Mouse (Mus musculus) limb, embryonic 14.5 days (tissue): ENCODE results near the gene Ppp1r9b. TPM values are rescaled to one million over a fixed set of nuclear protein-coding genes. Genes with fewer than 3 reads are reported as not detected.
"Not testable (repeated sequence)": the region's sequence is repeated elsewhere in the genome, so short reads cannot be mapped to it uniquely, and the experiment has no call there.

Experiments used
- ATAC-seq: fragments of 200-750 bp; cut with Nextera tagmentation; 2 replicates; pipeline ENCODE4 v1.8.0; 2017; ENCODE audit warnings: low read depth, moderate number of reproducible peaks, moderate TSS enrichment; ENCODE audit not compliant: low FRiP score
- DNase-seq: peaks from one replicate; pipeline ENCODE4 v3.0.0-alpha.2; 2015; ENCODE audit warnings: low spot score
- H3K27ac ChIP-seq: fragments of 300-500 bp; sonication (generic); replicated peaks from 2 replicates; pipeline ENCODE4 v1.5.1; 2014; ENCODE audit warnings: low read depth, mild to moderate bottlenecking, low read length, moderate library complexity, mixed read lengths
- H3K27me3 ChIP-seq: fragments of 300-500 bp; sonication (generic); 2 replicates; pipeline ENCODE4 v1.6.1; 2014; ENCODE audit warnings: low read length, mixed read lengths; ENCODE audit not compliant: control insufficient read depth, insufficient read depth
- H3K36me3 ChIP-seq: fragments of 300-500 bp; sonication (generic); 2 replicates; pipeline ENCODE4 v1.6.1; 2014; ENCODE audit warnings: mild to moderate bottlenecking, low read length, moderate library complexity, mixed read lengths; ENCODE audit not compliant: control insufficient read depth, insufficient read depth
- H3K4me1 ChIP-seq: fragments of 300-500 bp; sonication (generic); 2 replicates; pipeline ENCODE4 v1.6.1; 2014; ENCODE audit warnings: antibody characterized with exemption, low read length, mixed read lengths; ENCODE audit not compliant: control insufficient read depth, insufficient read depth
- H3K4me2 ChIP-seq: fragments of 300-500 bp; sonication (generic); replicated peaks from 2 replicates; pipeline ENCODE4 v1.6.1; 2014; ENCODE audit warnings: low read depth, mild to moderate bottlenecking, low read length, moderate library complexity; ENCODE audit not compliant: severe bottlenecking
- H3K4me3 ChIP-seq: fragments of 300-500 bp; sonication (generic); replicated peaks from 2 replicates; pipeline ENCODE4 v1.5.1; 2014; ENCODE audit warnings: low read length
- H3K9ac ChIP-seq: fragments of 300-500 bp; sonication (generic); 2 replicates; pipeline ENCODE4 v1.6.1; 2014; ENCODE audit warnings: mild to moderate bottlenecking, low read depth, low read length, moderate library complexity; ENCODE audit not compliant: severe bottlenecking
- H3K9me3 ChIP-seq: fragments of 300-500 bp; sonication (generic); 2 replicates; pipeline ENCODE4 v1.6.1; 2016; ENCODE audit warnings: low read length; ENCODE audit not compliant: control insufficient read depth
- POLR2A ChIP-seq: fragments of 200-500 bp; IDR thresholded peaks from 2 replicates; pipeline ENCODE4 v1.8.0; 2012; ENCODE audit warnings: inconsistent platforms, mild to moderate bottlenecking, moderate library complexity, borderline replicate concordance; ENCODE audit not compliant: insufficient read depth, insufficient read length; ENCODE audit errors: extremely low read depth
- WGBS: fragments of 180-500 bp; shearing (Covaris S2); extraction: QIAGEN DNeasy Blood & Tissue Kit; methylation state at CpG from one replicate; pipeline ENCODE4 v1.1.7; 2014; 5-methylcytosine and 5-hydroxymethylcytosine counted together
- polyA plus RNA-seq, 2 experiments: library from polyadenylated mRNA; depleted of rRNA in 1 of 2; stranded (reverse) in 1 of 2; unstranded in 1 of 2; fragments of >200 nt; fragmentation: Nextera tagmentation in 1 of 2; extraction: Ambion mirVana in 1 of 2; gene quantifications; 2 replicates each; pipeline versions ENCODE4 v1.2.1 to v1.2.3; 2012 to 2014

Gene Ppp1r9b
- polyA plus RNA-seq, 2 experiments, result 17.3 to 32.8 TPM

DNA sequence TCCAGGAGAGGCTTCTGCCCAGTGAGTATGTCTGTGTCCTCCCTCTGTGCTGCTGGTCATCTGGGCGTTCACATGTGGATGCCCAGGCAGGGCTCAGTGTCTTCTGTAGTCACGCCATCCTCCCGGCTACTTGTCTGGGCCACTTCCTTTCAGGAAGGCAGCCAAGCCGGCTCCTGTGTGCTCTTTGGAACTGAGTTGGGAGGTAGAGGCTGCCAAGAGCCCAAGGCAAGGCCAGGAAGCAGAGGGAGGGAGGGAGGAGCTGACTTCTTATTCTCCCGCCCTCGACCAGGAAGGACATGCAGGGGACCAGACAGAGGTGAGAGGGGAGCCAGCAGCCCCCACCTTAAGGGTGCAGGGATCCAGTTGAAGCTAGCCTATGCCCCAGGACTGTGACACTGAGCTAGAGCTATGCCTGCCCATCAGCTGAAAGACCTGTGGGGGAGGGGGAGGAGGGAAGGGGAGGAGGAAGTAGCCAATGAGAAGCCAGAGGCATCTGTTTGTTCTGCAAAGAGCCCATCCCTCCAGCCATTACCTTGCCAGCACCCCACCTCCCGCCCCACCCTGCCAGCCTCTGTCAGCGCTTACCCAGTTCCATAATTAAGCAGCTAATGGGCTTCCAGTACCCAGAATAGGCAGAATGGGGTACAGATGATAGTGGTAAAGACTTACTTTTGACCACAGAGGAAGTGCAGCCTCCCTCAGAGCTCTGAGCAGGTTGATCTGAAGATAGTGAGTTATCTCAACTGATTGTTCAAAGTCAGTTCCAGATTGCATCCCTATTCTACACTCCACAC is 32.6 kb upstream of the Ppp1r9b start:
- Histone ChIP-seq H3K9ac (no peak overlapping the region), H3K4me1 (peaks cover 15% of the 10 kb centered on the region), H3K27ac (0 out of 2 replicates have a peak overlapping the region, but pooled peaks have one; percentile 13), H3K36me3 (peaks cover under 1% of the 10 kb centered on the region; the same call in 1 of the 2 replicates), H3K27me3 (no peaks in the 10 kb centered on the region), H3K4me2 (0 out of 2 replicates have a peak overlapping the region, but pooled peaks have one; percentile 5), H3K9me3 (no peaks in the 10 kb centered on the region), H3K4me3 (no peak overlapping the region)
- TF ChIP-seq POLR2A, result no peak
- peak; percentile 20 for ATAC-seq
- WGBS, result 17% methylated on average over 8 of the region's 8 CpGs
- peak; percentile 71 for DNase-seq

DNA sequence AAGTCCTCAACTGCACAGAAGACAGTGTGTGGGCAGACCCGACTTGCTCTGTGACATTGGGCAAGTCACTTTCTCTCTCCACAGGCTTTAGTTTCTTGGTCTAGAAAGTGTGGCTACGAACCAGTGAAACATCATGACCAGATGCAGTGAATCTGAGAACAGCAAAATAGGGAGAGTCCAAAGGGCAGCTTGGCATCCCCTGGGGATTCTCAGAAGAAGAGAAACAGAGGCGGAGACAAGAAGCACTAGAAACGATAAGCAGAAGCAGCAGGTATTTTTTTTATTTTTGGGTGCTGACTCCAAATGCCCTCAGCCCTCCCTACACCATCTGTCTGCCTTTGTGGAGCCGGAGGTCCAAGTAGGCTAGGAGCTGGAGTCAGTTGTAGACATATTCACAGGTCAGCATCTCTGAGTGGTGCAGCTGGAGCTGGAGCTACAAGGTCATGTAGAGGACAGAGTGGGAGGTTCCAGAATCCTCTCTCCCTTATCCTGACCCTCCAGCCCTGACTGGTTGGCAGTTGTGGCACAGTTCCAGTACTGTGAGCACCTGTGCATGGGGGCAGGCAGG is 28.2 kb upstream of the Ppp1r9b start:
- Histone ChIP-seq H3K9ac (no peak overlapping the region), H3K9me3 (no peaks in the 10 kb centered on the region)
- WGBS, result 77% methylated on average over 5 of the region's 5 CpGs

DNA sequence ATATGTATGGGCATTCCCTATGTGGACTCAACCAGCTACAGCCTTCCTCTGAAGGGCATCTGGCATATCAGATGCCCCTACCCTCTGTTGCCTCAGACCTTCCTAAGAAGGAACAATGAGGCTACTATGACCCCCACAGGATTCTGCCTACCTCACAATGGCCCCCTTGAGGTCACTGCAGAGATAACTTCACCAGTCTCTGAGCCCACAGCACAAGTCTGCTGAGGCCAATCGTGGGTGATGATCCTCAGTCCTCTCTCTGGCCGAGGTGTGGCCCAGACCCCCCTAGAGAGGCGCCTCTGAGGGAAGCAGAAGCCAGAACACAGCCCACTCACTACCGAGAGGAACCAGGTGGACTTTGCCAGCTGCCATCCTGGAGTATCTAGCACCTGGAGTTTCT is 23.4 kb upstream of the Ppp1r9b start, which contains the start of gene Hils1:
TSS of gene Hils1 (plus strand) at position 175 of the 400 bp plus-strand sequence.
- no peak for DNase-seq
- TF ChIP-seq POLR2A, result no peak
- Histone ChIP-seq H3K9ac (no peak within 1 kb of the TSS), H3K4me2 (no peak within 1 kb of the TSS), H3K27me3 (no peaks in the 10 kb centered on the region), H3K27ac (no peak within 1 kb of the TSS), H3K4me1 (no peaks in the 10 kb centered on the region), H3K4me3 (no peak within 1 kb of the TSS), H3K36me3 (no peaks in the 10 kb centered on the region), H3K9me3 (no peaks in the 10 kb centered on the region)
- 43% methylated on average over 4 of the region's 4 CpGs for WGBS
- no peak for ATAC-seq

More for the DNA sequence above, 28.2 kb upstream of the Ppp1r9b start:
- Histone ChIP-seq H3K4me3 (no peak overlapping the region), H3K27me3 (no peaks in the 10 kb centered on the region), H3K4me1 (peaks cover 7% of the 10 kb centered on the region), H3K27ac (no peak overlapping the region), H3K36me3 (no peaks in the 10 kb centered on the region), H3K4me2 (no peak overlapping the region)
- TF ChIP-seq POLR2A, result no peak
- DNase-seq (no peak), ATAC-seq (no peak)

DNA sequence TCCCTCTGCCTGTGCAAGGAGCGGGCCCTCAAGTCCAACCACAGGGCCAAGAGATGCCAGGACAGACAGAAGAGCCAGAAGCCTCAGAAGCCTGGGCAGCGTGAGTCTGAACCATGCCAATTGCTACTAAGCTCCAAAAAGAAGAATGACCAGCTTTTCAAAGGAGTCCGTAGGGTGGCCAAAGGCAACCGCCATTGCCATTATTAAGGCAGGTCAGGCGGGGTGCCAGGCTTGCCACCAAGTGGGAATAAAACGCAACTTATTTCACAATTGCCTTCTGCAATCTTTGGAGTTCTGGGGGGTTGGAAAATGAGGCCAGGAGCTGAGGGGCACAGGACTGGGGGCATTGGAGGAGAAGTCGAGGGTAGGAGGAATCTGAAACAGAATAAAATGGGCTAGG is 22.6 kb upstream of the Ppp1r9b start:
- Histone ChIP-seq H3K4me3 (no peak overlapping the region), H3K27me3 (no peaks in the 10 kb centered on the region), H3K4me1 (no peaks in the 10 kb centered on the region), H3K36me3 (no peaks in the 10 kb centered on the region), H3K9ac (no peak overlapping the region), H3K4me2 (no peak overlapping the region), H3K27ac (no peak overlapping the region), H3K9me3 (no peaks in the 10 kb centered on the region)
- TF ChIP-seq POLR2A, result no peak
- DNase-seq (no peak), ATAC-seq (no peak)
- 79% methylated on average over 7 of the region's 7 CpGs for WGBS

DNA sequence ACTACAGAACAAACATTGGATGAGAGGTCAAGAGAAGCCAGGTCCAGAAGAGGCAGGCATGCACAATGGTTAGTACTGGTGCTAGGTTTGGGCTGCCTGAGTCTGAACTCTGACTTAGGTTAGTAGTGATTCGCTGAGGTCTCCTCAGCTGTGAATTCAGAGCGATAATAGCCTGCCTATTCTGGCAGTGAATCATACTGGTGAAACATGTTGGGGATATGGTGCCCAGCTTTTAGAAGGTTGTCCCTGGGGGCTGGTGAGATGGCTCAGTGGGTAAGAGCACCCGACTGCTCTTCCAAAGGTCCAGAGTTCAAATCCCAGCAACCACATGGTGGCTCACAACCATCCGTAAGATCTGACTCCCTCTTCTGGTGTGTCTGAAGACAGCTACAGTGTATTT is 21.1 kb upstream of the Ppp1r9b start:
- H3K4me1 ChIP-seq, ATAC-seq, DNase-seq, H3K4me2 ChIP-seq, H3K36me3 ChIP-seq, H3K9me3 ChIP-seq, H3K9ac ChIP-seq, H3K27ac ChIP-seq, H3K4me3 ChIP-seq, H3K27me3 ChIP-seq: not testable (repeated sequence)
- WGBS, result 91% methylated on average over 4 of the region's 4 CpGs
